Mouse (Mus musculus) heart, postnatal 0 days (tissue): ENCODE measurements at regions not wholly inside any gene's neighbourhood (a gene's known extent, or its start where the extent isn't known, plus 50 kb on each side); places are given as distances from the start of the nearest gene placed in this dataset.

Source experiments
- ATAC-seq: fragments of 200-750 bp; cut with Nextera tagmentation; 2 replicates; pipeline ENCODE4 v1.8.0; 2017; ENCODE audit warnings: low read depth, moderate number of reproducible peaks, moderate library complexity; ENCODE audit not compliant: insufficient read depth
- DNase-seq: peaks from one replicate; pipeline ENCODE4 v3.0.0-alpha.2; 2016; ENCODE audit warnings: low spot score
- H3K27ac ChIP-seq: fragments of 300-500 bp; sonication (generic); 2 replicates; pipeline ENCODE4 v1.5.1; 2014; ENCODE audit warnings: low read depth, mild to moderate bottlenecking
- H3K27me3 ChIP-seq: fragments of 300-500 bp; sonication (generic); 2 replicates; pipeline ENCODE4 v1.6.1; 2014; ENCODE audit warnings: low read length, mixed read lengths; ENCODE audit not compliant: control insufficient read depth, insufficient read depth
- H3K36me3 ChIP-seq: fragments of 300-500 bp; sonication (generic); replicated peaks from 2 replicates; pipeline ENCODE4 v1.6.1; 2014; ENCODE audit warnings: low read length, mixed read lengths; ENCODE audit not compliant: control insufficient read depth, insufficient read depth
- H3K4me1 ChIP-seq: fragments of 300-500 bp; sonication (generic); 2 replicates; pipeline ENCODE4 v1.6.1; 2014; ENCODE audit warnings: antibody characterized with exemption; ENCODE audit not compliant: control insufficient read depth, insufficient read depth
- H3K4me2 ChIP-seq: fragments of 300-500 bp; sonication (generic); 2 replicates; pipeline ENCODE4 v1.6.1; 2014; ENCODE audit warnings: low read depth, mild to moderate bottlenecking, low read length, moderate library complexity
- H3K4me3 ChIP-seq: fragments of 300-500 bp; sonication (generic); 2 replicates; pipeline ENCODE4 v1.5.1; 2014; ENCODE audit warnings: low read depth, low read length
- H3K9ac ChIP-seq: fragments of 300-500 bp; sonication (generic); replicated peaks from 2 replicates; pipeline ENCODE4 v1.6.1; 2014; ENCODE audit warnings: low read depth, low read length, mixed read lengths
- H3K9me3 ChIP-seq: fragments of 300-500 bp; sonication (generic); replicated peaks from 2 replicates; pipeline ENCODE4 v1.6.1; 2016; ENCODE audit warnings: low read length; ENCODE audit not compliant: control insufficient read depth
- CTCF ChIP-seq: IDR thresholded peaks from 2 replicates; pipeline ENCODE4 v1.5.1; 2016; ENCODE audit warnings: antibody characterized with exemption, control low read depth, low read depth
- EP300 ChIP-seq: IDR thresholded peaks from 2 replicates; pipeline ENCODE4 v1.6.1; 2016; ENCODE audit warnings: antibody characterized with exemption, low read depth
- WGBS: fragments of 180-500 bp; shearing (Covaris S2); extraction: QIAGEN DNeasy Blood & Tissue Kit; methylation state at CpG from one replicate; pipeline ENCODE4 v1.1.7; 2014; 5-methylcytosine and 5-hydroxymethylcytosine counted together

- no peak for DNase-seq
- H3K9ac ChIP-seq, result no peak overlapping the region
- no peak overlapping the region for H3K27ac ChIP-seq
- no peaks in the 10 kb centered on the region for H3K36me3 ChIP-seq
- WGBS, result 17% methylated on average over 6 of the region's 6 CpGs
- H3K4me1 ChIP-seq, result no peaks in the 10 kb centered on the region
- no peak for ATAC-seq
- TF ChIP-seq CTCF (no peak), EP300 (no peak)
- no peak overlapping the region for H3K4me3 ChIP-seq
- no peak overlapping the region for H3K4me2 ChIP-seq
- no peaks in the 10 kb centered on the region for H3K27me3 ChIP-seq
- no peaks in the 10 kb centered on the region for H3K9me3 ChIP-seq
These were observed 112.1 kb downstream of the 1190002N15Rik start for GRCm38 (mm10) chr9:94425804-94426203.

- 73% methylated on average over 5 of the region's 5 CpGs for WGBS
- no peaks in the 10 kb centered on the region for H3K27me3 ChIP-seq
These were observed 113.3 kb downstream of the 1190002N15Rik start for GRCm38 (mm10) chr9:94424438-94425135.

GRCm38 (mm10) chr9:94410546-94410945 is 127.3 kb downstream of the 1190002N15Rik start:
- H3K27me3 ChIP-seq, result no peaks in the 10 kb centered on the region
- no peak overlapping the region for H3K4me3 ChIP-seq
- H3K27ac ChIP-seq, result no peak overlapping the region
- H3K9ac ChIP-seq, result no peak overlapping the region
- 0 out of 2 replicates have a peak, but pooled peaks cover 8% of the 10 kb centered on the region for H3K4me1 ChIP-seq
- no peak for DNase-seq
- H3K4me2 ChIP-seq, result no peak overlapping the region
- WGBS, result 73% methylated on average over 8 of the region's 8 CpGs
- ATAC-seq, result no peak
- H3K36me3 ChIP-seq, result no peaks in the 10 kb centered on the region
- TF ChIP-seq CTCF (no peak), EP300 (no peak)
- no peaks in the 10 kb centered on the region for H3K9me3 ChIP-seq

More at GRCm38 (mm10) chr9:94424438-94425135, 113.3 kb downstream of the 1190002N15Rik start:
- H3K4me2 ChIP-seq, result no peak overlapping the region
- H3K27ac ChIP-seq, result no peak overlapping the region
- DNase-seq, result no peak
- ATAC-seq, result no peak
- TF ChIP-seq CTCF, result no peak
- no peak for TF ChIP-seq EP300
- H3K36me3 ChIP-seq, result no peaks in the 10 kb centered on the region
- H3K4me1 ChIP-seq, result no peaks in the 10 kb centered on the region
- H3K9ac ChIP-seq, result no peak overlapping the region
- no peaks in the 10 kb centered on the region for H3K9me3 ChIP-seq
- no peak overlapping the region for H3K4me3 ChIP-seq

DNA sequence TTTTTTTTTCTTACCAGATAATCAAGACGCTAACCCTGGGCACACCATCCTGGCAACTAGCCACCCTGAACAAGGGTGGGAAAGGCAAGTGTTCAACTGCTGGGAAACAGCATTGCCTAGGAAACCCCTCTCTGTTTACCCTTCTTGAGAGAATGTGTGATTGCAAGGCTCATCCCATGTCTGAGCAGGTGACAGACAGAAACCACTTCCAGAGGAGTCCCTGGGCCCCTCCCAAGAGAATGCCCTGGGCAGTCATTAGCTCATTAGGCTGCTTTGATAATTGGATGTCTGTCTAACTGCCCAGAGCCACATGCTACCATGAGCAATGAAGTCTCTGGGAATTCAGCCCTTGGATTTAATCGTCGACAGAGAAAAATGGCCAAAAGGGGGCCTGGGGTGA is 127.8 kb downstream of the 1190002N15Rik start:
- TF ChIP-seq CTCF, result no peak
- no peak for TF ChIP-seq EP300
- Histone ChIP-seq H3K36me3 (no peaks in the 10 kb centered on the region), H3K27me3 (no peaks in the 10 kb centered on the region), H3K4me2 (no peak overlapping the region), H3K27ac (no peak overlapping the region), H3K9me3 (no peaks in the 10 kb centered on the region), H3K4me1 (0 out of 2 replicates have a peak, but pooled peaks cover 8% of the 10 kb centered on the region), H3K4me3 (no peak overlapping the region), H3K9ac (no peak overlapping the region)
- ATAC-seq (no peak), DNase-seq (no peak)
- 45% methylated on average over 3 of the region's 3 CpGs for WGBS

- no peak overlapping the region for H3K9ac ChIP-seq
- H3K4me2 ChIP-seq, result no peak overlapping the region
- no peaks in the 10 kb centered on the region for H3K27me3 ChIP-seq
- DNase-seq, result no peak
- ATAC-seq, result no peak
- no peak overlapping the region for H3K27ac ChIP-seq
- H3K36me3 ChIP-seq, result no peaks in the 10 kb centered on the region
- 0 out of 2 replicates have a peak, but pooled peaks cover 8% of the 10 kb centered on the region for H3K4me1 ChIP-seq
- H3K9me3 ChIP-seq, result no peaks in the 10 kb centered on the region
- WGBS, result 42% methylated on average over 7 of the region's 7 CpGs
- no peak overlapping the region for H3K4me3 ChIP-seq
- TF ChIP-seq CTCF (no peak), EP300 (no peak)
These were observed 129.1 kb downstream of the 1190002N15Rik start for GRCm38 (mm10) chr9:94408635-94409323.
